Comparison of ENCODE assay signal across 8 mouse cellular contexts in genomic region chr12:54312522-54313210, GRCm38 (mm10).
DNase-seq lines count a peak whose midpoint lies in the region; ATAC-seq and TF ChIP-seq lines count a peak whose summit lies in the region.

No protein-coding gene starts in this region.

- peak overlapping the region; percentile 81 for H3K4me2 ChIP-seq in lung, embryonic 15.5 days
- H3K4me2 ChIP-seq in forebrain, postnatal 0 days (ENCODE audit: low read depth): peak overlapping the region; percentile 71
- peak overlapping the region; percentile 80 for H3K4me2 ChIP-seq in kidney, embryonic 15.5 days
- peak overlapping the region; percentile 83 for H3K4me2 ChIP-seq in midbrain, postnatal 0 days (ENCODE audit: low read depth, low read length, poor library complexity, severe bottlenecking)

- no peak for DNase-seq in lung, adult 2 months
- no peak for DNase-seq in forebrain, postnatal 0 days
- no peak for DNase-seq in midbrain, postnatal 0 days (ENCODE audit: low spot score)
- DNase-seq in cerebellum, postnatal 25 days: no peak
- no peak for DNase-seq in gastrocnemius, postnatal 36 days
- no peak for DNase-seq in cerebellum, adult 11 months

- no peaks in the 10 kb centered on the region for H3K9me3 ChIP-seq in lung, embryonic 15.5 days
- H3K9me3 ChIP-seq in forebrain, postnatal 0 days (ENCODE audit: low read length): no peaks in the 10 kb centered on the region
- no peaks in the 10 kb centered on the region for H3K9me3 ChIP-seq in kidney, embryonic 15.5 days (replicated peaks)
- no peaks in the 10 kb centered on the region for H3K9me3 ChIP-seq in midbrain, postnatal 0 days (ENCODE audit: low read length)

- no peak for TF ChIP-seq POLR2A in lung, adult 2 months (IDR thresholded peaks at IDR 0.05; ENCODE audit: borderline replicate concordance, extremely low read depth, low read depth, low read length)

- H3K27ac ChIP-seq in lung, embryonic 15.5 days: no peak overlapping the region
- no peak overlapping the region for H3K27ac ChIP-seq in forebrain, postnatal 0 days (ENCODE audit: low read depth, low read length)
- H3K27ac ChIP-seq in kidney, embryonic 15.5 days: peak overlapping the region; percentile 68
- H3K27ac ChIP-seq in midbrain, postnatal 0 days (ENCODE audit: low read depth, low read length): no peak overlapping the region

- H3K27me3 ChIP-seq in lung, embryonic 15.5 days: peaks cover 12% of the 10 kb centered on the region; the same call in 1 of the 2 replicates
- no peaks in the 10 kb centered on the region for H3K27me3 ChIP-seq in forebrain, postnatal 0 days (ENCODE audit: insufficient read depth, low read length)
- peaks cover 31% of the 10 kb centered on the region for H3K27me3 ChIP-seq in kidney, embryonic 15.5 days
- H3K27me3 ChIP-seq in midbrain, postnatal 0 days (ENCODE audit: insufficient read depth, low read length): no peaks in the 10 kb centered on the region

- 23% methylated on average over 14 of the region's 14 CpGs for WGBS in lung, embryonic 15.5 days
- WGBS in lung, adult 2 months: 36% methylated on average over 14 of the region's 14 CpGs
- WGBS in forebrain, postnatal 0 days: 24% methylated on average over 14 of the region's 14 CpGs
- 17% methylated on average over 14 of the region's 14 CpGs for WGBS in kidney, embryonic 15.5 days
- 21% methylated on average over 11 of the region's 14 CpGs for WGBS in midbrain, postnatal 0 days

- peak overlapping the region; percentile 34 for H3K9ac ChIP-seq in lung, embryonic 15.5 days
- peak overlapping the region; percentile 46 for H3K9ac ChIP-seq in forebrain, postnatal 0 days
- peak overlapping the region; percentile 23; the same call in 1 of the 2 replicates for H3K9ac ChIP-seq in kidney, embryonic 15.5 days
- H3K9ac ChIP-seq in midbrain, postnatal 0 days (replicated peaks; ENCODE audit: low read length, poor library complexity, severe bottlenecking): peak overlapping the region; percentile 50; the same call in 1 of the 2 replicates

- TF ChIP-seq CTCF in lung, adult 2 months (IDR thresholded peaks at IDR 0.05; ENCODE audit: insufficient read depth, low read length): no peak
- no peak for TF ChIP-seq CTCF in forebrain, postnatal 0 days (IDR thresholded peaks at IDR 0.05; ENCODE audit: low read depth)
- no peak for TF ChIP-seq CTCF in midbrain, postnatal 0 days (IDR thresholded peaks at IDR 0.05)

- intact Hi-C loops in gastrocnemius, postnatal 36 days (cut with DNase I): no loop called here

- no peak for ATAC-seq in lung, embryonic 15.5 days (ENCODE audit: borderline replicate concordance, extremely low read depth, low FRiP score, low TSS enrichment)
- peak; percentile 34 for ATAC-seq in forebrain, postnatal 0 days
- no peak for ATAC-seq in kidney, embryonic 15.5 days (replicated peaks; ENCODE audit: low FRiP score)
- ATAC-seq in midbrain, postnatal 0 days (ENCODE audit: low FRiP score): no peak

- peaks cover 17% of the 10 kb centered on the region for H3K4me1 ChIP-seq in lung, embryonic 15.5 days
- H3K4me1 ChIP-seq in lung, adult 2 months (ENCODE audit: control insufficient read depth, insufficient read depth, low read length): peaks cover 2% of the 10 kb centered on the region; the same call in 1 of the 2 replicates
- H3K4me1 ChIP-seq in forebrain, postnatal 0 days (ENCODE audit: insufficient read depth): peaks cover 5% of the 10 kb centered on the region; the same call in 1 of the 2 replicates
- peaks cover 24% of the 10 kb centered on the region for H3K4me1 ChIP-seq in kidney, embryonic 15.5 days
- H3K4me1 ChIP-seq in midbrain, postnatal 0 days (ENCODE audit: insufficient read depth, low read length): peaks cover 15% of the 10 kb centered on the region

- H3K4me3 ChIP-seq in lung, embryonic 15.5 days: peak overlapping the region; percentile 33
- no peak overlapping the region for H3K4me3 ChIP-seq in lung, adult 2 months (replicated peaks; ENCODE audit: extremely low read depth, low read depth, low read length)
- H3K4me3 ChIP-seq in forebrain, postnatal 0 days (ENCODE audit: low read depth, low read length): peak overlapping the region; percentile 30
- peak overlapping the region; percentile 39 for H3K4me3 ChIP-seq in kidney, embryonic 15.5 days (replicated peaks)
- H3K4me3 ChIP-seq in midbrain, postnatal 0 days (ENCODE audit: low read depth, low read length): peak overlapping the region; percentile 37

- H3K36me3 ChIP-seq in lung, embryonic 15.5 days: no peaks in the 10 kb centered on the region
- H3K36me3 ChIP-seq in forebrain, postnatal 0 days (ENCODE audit: insufficient read depth): no peaks in the 10 kb centered on the region
- no peaks in the 10 kb centered on the region for H3K36me3 ChIP-seq in kidney, embryonic 15.5 days
- H3K36me3 ChIP-seq in midbrain, postnatal 0 days (ENCODE audit: insufficient read depth, low read length): no peaks in the 10 kb centered on the region
